Mouse (Mus musculus): ENCODE results near the gene Zc3h18. TPM values are rescaled to one million over a fixed set of nuclear protein-coding genes. Genes with fewer than 3 reads are reported as not detected.

Gene Zc3h18
- polyA plus RNA-seq (2015; fragmentation: Nextera tagmentation; extraction: Ambion mirVana) = 24.0 and 26.1 TPM in 2 replicates

DNA sequence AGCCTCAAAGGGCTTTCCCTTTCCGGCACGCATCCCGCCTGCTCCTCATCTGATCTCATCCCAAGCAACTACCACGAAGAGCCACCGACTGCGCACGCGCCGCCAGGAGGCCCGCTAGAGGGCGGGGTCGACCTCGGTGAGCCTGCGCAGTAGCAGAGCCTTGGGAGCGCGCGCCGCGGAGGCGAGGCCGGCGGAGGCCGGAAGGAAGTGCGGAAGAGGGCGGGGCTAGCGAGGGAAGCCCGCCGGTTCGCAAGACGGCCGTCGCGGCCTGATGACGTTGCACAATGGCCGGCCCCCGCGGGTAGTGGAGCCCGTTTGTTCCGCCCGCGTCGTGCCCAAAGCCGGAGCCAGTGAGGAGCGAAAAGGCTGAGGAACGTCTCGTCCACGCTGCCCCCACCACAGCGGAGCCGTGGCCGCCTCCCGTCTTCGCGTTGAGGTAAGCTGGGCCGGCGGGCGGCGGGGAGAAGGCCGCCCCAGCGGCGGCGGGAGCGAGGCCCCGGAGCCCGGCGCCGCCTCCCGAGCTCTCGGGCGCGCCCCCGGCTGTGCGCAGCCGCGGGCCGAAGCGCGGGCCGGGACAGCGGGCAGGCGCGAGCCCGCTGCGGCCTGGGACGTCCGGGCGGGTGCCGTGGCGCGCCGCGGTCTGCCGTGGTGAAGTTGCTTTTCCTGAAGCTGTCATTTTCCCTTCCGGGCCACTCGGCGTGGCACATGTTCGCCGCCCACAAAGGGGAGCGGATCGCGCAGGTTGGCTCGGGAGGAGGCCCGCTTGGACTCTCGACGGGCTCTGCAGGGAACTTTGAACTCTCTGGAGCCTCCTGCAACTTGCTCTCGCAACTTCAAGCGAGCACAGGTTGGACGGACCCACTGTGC is at the start of gene Zc3h18:
Zc3h18 (plus strand) TSS at position 245 of the 867 bp plus-strand sequence.
- WGBS = under 1% methylated on average over 78 of the region's 107 CpGs
- H3K9me3 ChIP-seq (ENCODE audit: control insufficient read depth) = no peaks in the 10 kb centered on the region
- H3K4me1 ChIP-seq (replicated peaks; ENCODE audit: control insufficient read depth, insufficient read depth, low read length) = 0 out of 2 replicates have a peak, but pooled peaks cover 4% of the 10 kb centered on the region
- no peaks in the 10 kb centered on the region for H3K27me3 ChIP-seq (replicated peaks; ENCODE audit: control insufficient read depth, insufficient read depth, low read length)
- H3K36me3 ChIP-seq (ENCODE audit: control insufficient read depth, insufficient read depth) = peaks cover 14% of the 10 kb centered on the region
- peak within 1 kb of the TSS; percentile 98 for H3K27ac ChIP-seq (ENCODE audit: low read depth, low read length)
- peak; percentile 67 for TF ChIP-seq CTCF (IDR thresholded peaks at IDR 0.05; ENCODE audit: low read depth)
- peak within 1 kb of the TSS; percentile 95 for H3K4me3 ChIP-seq (ENCODE audit: low read depth, low read length)
- peak within 1 kb of the TSS; percentile 95 for H3K9ac ChIP-seq (ENCODE audit: low read depth, low read length)
- peak within 1 kb of the TSS; percentile 76 for H3K4me2 ChIP-seq (replicated peaks; ENCODE audit: low read depth)
- peak; percentile 93 for ATAC-seq

DNA sequence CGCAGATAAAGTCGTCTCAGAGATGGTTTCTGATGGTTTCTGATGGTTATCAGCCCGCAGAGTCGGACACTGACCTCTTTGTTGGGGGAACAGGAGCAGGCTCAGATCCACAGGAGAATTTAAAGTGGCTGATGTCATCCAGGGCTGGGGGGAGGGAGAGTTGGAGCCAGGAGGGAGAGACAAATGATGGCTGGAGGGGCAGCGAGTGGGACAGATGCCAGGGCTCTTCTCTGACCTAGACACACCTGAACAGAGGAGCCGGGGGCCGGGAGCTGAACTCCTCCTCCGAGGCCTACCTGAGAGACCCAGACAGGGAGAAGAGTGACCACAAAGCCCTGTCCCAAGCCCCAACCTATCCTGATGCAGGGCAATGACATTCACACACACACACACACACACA is 47.3 kb upstream of the Zc3h18 start:
- peaks cover 22% of the 10 kb centered on the region for H3K36me3 ChIP-seq (ENCODE audit: control insufficient read depth, insufficient read depth)
- 66% methylated on average over 8 of the region's 8 CpGs for WGBS
- H3K9ac ChIP-seq (ENCODE audit: low read depth, low read length) = no peak overlapping the region
- ATAC-seq = no peak
- H3K4me2 ChIP-seq (replicated peaks; ENCODE audit: low read depth) = no peak overlapping the region
- TF ChIP-seq CTCF (IDR thresholded peaks at IDR 0.05; ENCODE audit: low read depth) = no peak
- no peak overlapping the region for H3K4me3 ChIP-seq (ENCODE audit: low read depth, low read length)
- no peaks in the 10 kb centered on the region for H3K27me3 ChIP-seq (replicated peaks; ENCODE audit: control insufficient read depth, insufficient read depth, low read length)
- no peaks in the 10 kb centered on the region for H3K4me1 ChIP-seq (replicated peaks; ENCODE audit: control insufficient read depth, insufficient read depth, low read length)
- H3K27ac ChIP-seq (ENCODE audit: low read depth, low read length) = no peak overlapping the region; the same call in 1 of the 2 replicates
- no peaks in the 10 kb centered on the region for H3K9me3 ChIP-seq (ENCODE audit: control insufficient read depth)

DNA sequence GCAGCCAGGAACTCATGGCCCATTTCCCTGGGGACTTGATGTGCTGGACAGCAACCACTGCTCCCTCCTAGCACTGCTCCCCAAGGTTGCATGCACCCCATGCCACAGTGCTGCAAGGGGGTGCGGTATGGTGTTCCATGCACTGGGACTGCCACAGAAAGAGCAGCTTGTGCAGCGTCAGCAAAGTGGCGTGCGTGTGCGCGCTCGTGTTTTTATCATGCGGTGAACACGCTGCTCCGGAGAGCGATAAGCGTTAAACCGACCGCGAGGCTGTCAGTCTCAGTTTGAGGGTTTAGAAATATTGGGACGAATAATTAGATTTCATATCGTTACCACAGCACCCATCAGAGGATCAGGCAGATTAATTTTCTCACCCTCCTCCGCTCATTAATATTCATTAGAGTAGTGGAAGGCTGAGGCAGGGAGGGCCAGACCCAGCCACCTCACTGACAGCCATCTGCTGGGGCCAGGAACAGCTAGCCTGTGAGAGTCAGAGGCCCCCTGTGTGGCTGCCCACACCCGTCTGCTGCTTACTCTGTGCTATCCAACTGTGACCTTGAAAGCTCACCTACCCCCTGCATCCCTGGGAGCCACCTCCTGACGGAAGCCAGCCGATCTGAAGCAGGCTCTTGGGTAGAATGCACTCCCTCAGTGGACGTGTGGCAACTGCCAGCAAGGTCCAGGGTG is 46.7 kb upstream of the Zc3h18 start:
- Histone ChIP-seq H3K27me3 (replicated peaks; ENCODE audit: control insufficient read depth, insufficient read depth, low read length) (no peaks in the 10 kb centered on the region), H3K9ac (ENCODE audit: low read depth, low read length) (no peak overlapping the region), H3K27ac (ENCODE audit: low read depth, low read length) (peak overlapping the region; percentile 85), H3K4me1 (replicated peaks; ENCODE audit: control insufficient read depth, insufficient read depth, low read length) (no peaks in the 10 kb centered on the region), H3K36me3 (ENCODE audit: control insufficient read depth, insufficient read depth) (peaks cover 28% of the 10 kb centered on the region), H3K9me3 (ENCODE audit: control insufficient read depth) (no peaks in the 10 kb centered on the region), H3K4me2 (replicated peaks; ENCODE audit: low read depth) (no peak overlapping the region), H3K4me3 (ENCODE audit: low read depth, low read length) (no peak overlapping the region)
- ATAC-seq = no peak; the same call in 1 of the 2 replicates
- TF ChIP-seq CTCF (IDR thresholded peaks at IDR 0.05; ENCODE audit: low read depth) = no peak
- WGBS = 68% methylated on average over 22 of the region's 22 CpGs

DNA sequence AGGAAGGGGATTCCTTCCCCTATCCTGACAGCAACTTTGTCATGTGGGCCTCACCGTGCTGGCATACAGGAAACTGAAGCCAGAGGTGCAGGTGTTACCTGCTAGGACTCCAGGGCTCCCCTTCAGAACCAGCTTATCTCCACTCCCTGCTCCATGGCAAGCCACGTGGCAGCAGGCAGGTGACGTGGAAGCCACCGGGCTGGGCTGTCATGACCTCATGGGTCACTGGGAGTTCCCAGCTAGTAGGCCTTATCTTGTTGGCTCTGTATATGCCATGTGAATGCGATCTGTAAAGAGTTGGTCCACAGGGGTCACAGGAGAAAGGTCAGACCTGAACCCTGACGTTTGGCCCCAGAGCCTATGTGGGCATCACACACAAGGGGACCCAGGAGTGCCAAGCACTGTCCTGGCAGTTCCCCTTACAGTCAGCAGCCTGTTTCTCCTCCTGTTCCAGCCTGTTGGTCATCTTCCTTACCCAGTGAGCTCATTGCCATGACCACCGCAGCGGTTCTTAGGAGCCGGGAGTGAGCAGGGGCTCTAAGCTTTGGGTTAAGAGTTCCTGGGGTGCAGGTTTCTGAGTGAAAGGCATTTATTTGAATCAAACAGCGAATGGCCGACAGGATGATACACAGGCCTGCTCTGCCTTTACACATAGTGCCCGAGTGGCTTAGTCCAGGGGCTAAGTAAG is 45.8 kb upstream of the Zc3h18 start:
- H3K4me3 ChIP-seq (ENCODE audit: low read depth, low read length) = no peak overlapping the region
- no peaks in the 10 kb centered on the region for H3K9me3 ChIP-seq (ENCODE audit: control insufficient read depth)
- H3K27ac ChIP-seq (ENCODE audit: low read depth, low read length) = peak overlapping the region; percentile 85
- no peaks in the 10 kb centered on the region for H3K27me3 ChIP-seq (replicated peaks; ENCODE audit: control insufficient read depth, insufficient read depth, low read length)
- H3K4me2 ChIP-seq (replicated peaks; ENCODE audit: low read depth) = no peak overlapping the region
- peak; percentile 80 for ATAC-seq
- H3K9ac ChIP-seq (ENCODE audit: low read depth, low read length) = no peak overlapping the region
- 56% methylated on average over 12 of the region's 12 CpGs for WGBS
- no peak for TF ChIP-seq CTCF (IDR thresholded peaks at IDR 0.05; ENCODE audit: low read depth)
- H3K4me1 ChIP-seq (replicated peaks; ENCODE audit: control insufficient read depth, insufficient read depth, low read length) = no peaks in the 10 kb centered on the region
- H3K36me3 ChIP-seq (ENCODE audit: control insufficient read depth, insufficient read depth) = peaks cover 37% of the 10 kb centered on the region

DNA sequence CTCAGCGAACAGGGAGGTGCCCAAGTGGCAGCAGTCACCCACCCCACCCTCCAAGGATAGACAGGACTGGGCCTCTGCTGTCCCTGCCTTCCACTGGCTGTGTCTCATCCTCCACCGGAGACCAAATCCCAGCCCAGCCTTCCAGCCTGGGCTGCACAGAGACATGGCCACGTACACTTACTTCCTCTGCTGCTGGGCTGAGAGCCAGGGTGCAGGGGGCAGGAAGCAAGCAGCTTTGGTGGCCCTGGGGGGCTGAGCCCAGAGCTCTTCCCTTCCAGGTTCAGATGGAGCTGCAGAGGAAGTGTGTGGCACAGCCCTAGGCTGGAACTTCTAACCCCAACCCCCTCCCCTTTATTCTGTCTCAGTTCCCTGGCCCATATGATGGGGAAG is 45.3 kb upstream of the Zc3h18 start:
- 0 out of 2 replicates have a peak, but pooled peaks have one; percentile 3 for TF ChIP-seq CTCF (IDR thresholded peaks at IDR 0.05; ENCODE audit: low read depth)
- Histone ChIP-seq H3K9ac (ENCODE audit: low read depth, low read length) (no peak overlapping the region), H3K9me3 (ENCODE audit: control insufficient read depth) (no peaks in the 10 kb centered on the region), H3K4me2 (replicated peaks; ENCODE audit: low read depth) (no peak overlapping the region), H3K4me1 (replicated peaks; ENCODE audit: control insufficient read depth, insufficient read depth, low read length) (no peaks in the 10 kb centered on the region), H3K27ac (ENCODE audit: low read depth, low read length) (peak overlapping the region; percentile 72), H3K27me3 (replicated peaks; ENCODE audit: control insufficient read depth, insufficient read depth, low read length) (no peaks in the 10 kb centered on the region), H3K36me3 (ENCODE audit: control insufficient read depth, insufficient read depth) (peaks cover 43% of the 10 kb centered on the region), H3K4me3 (ENCODE audit: low read depth, low read length) (no peak overlapping the region)
- 44% methylated on average over 3 of the region's 3 CpGs for WGBS
- no peak for ATAC-seq
